Mouse (Mus musculus) hindbrain, embryonic 11.5 days (tissue): ENCODE results near the gene Adam33. TPM values are rescaled to one million over a fixed set of nuclear protein-coding genes. Genes with fewer than 3 reads are reported as not detected.

Experiments
- ATAC-seq: fragments of 200-750 bp; cut with Nextera tagmentation; 2 replicates; pipeline ENCODE4 v1.8.0; 2017; ENCODE audit warnings: mild to moderate bottlenecking, moderate TSS enrichment, moderate library complexity; ENCODE audit not compliant: low FRiP score
- DNase-seq: peaks from one replicate; pipeline ENCODE4 v3.0.0-alpha.2; 2015; ENCODE audit warnings: low spot score
- H3K27ac ChIP-seq: fragments of 300-500 bp; sonication (generic); 2 replicates; pipeline ENCODE4 v1.5.1; 2014; ENCODE audit warnings: mild to moderate bottlenecking, low read depth, low read length
- H3K27me3 ChIP-seq: fragments of 300-500 bp; sonication (generic); 2 replicates; pipeline ENCODE4 v1.6.1; 2014; ENCODE audit warnings: mild to moderate bottlenecking, low read length, moderate library complexity, mixed read lengths; ENCODE audit not compliant: control insufficient read depth, insufficient read depth
- H3K36me3 ChIP-seq: fragments of 300-500 bp; sonication (generic); 2 replicates; pipeline ENCODE4 v1.6.1; 2014; ENCODE audit warnings: mild to moderate bottlenecking, low read length, moderate library complexity, mixed read lengths; ENCODE audit not compliant: control insufficient read depth, insufficient read depth
- H3K4me1 ChIP-seq: fragments of 300-500 bp; sonication (generic); replicated peaks from 2 replicates; pipeline ENCODE4 v1.6.1; 2014; ENCODE audit warnings: low read length, mixed read lengths; ENCODE audit not compliant: control insufficient read depth, insufficient read depth
- H3K4me2 ChIP-seq: fragments of 300-500 bp; sonication (generic); replicated peaks from 2 replicates; pipeline ENCODE4 v1.6.1; 2014; ENCODE audit warnings: mild to moderate bottlenecking, low read depth, low read length
- H3K4me3 ChIP-seq: fragments of 300-500 bp; sonication (generic); 2 replicates; pipeline ENCODE4 v1.5.1; 2014; ENCODE audit warnings: low read depth, low read length
- H3K9ac ChIP-seq: fragments of 300-500 bp; sonication (generic); 2 replicates; pipeline ENCODE4 v1.6.1; 2014; ENCODE audit warnings: low read depth, low read length
- H3K9me3 ChIP-seq: fragments of 300-500 bp; sonication (generic); 2 replicates; pipeline ENCODE4 v1.6.1; 2016; ENCODE audit warnings: low read length; ENCODE audit not compliant: control insufficient read depth
- WGBS: fragments of 180-500 bp; shearing (Covaris S2); extraction: QIAGEN DNeasy Blood & Tissue Kit; methylation state at CpG from one replicate; pipeline ENCODE4 v1.1.7; 2014; 5-methylcytosine and 5-hydroxymethylcytosine counted together
- polyA plus RNA-seq: library from polyadenylated mRNA; unstranded; fragments of >200 nt; fragmentation: Nextera tagmentation; extraction: Ambion mirVana; gene quantifications from 2 replicates; pipeline ENCODE4 v1.2.1, GENCODE M21; 2014

Adam33 gene
- polyA plus RNA-seq, 1 experiment from 2014 or later, result 0.66 TPM

- Histone ChIP-seq H3K36me3 (no peaks in the 10 kb centered on the region), H3K27ac (no peak overlapping the region), H3K4me1 (no peaks in the 10 kb centered on the region), H3K9ac (no peak overlapping the region), H3K27me3 (no peaks in the 10 kb centered on the region), H3K4me2 (no peak overlapping the region), H3K9me3 (no peaks in the 10 kb centered on the region), H3K4me3 (no peak overlapping the region)
- DNase-seq, result no peak
- ATAC-seq, result no peak
- 81% methylated on average over 3 of the region's 3 CpGs for WGBS
Observed at GRCm38 (mm10) chr2:131090852-131091251, 27.2 kb upstream of the Adam33 start.

GRCm38 (mm10) chr2:131089634-131090033, 26.0 kb upstream of the Adam33 start:
- no peak overlapping the region for H3K9ac ChIP-seq
- H3K4me2 ChIP-seq, result no peak overlapping the region
- no peaks in the 10 kb centered on the region for H3K36me3 ChIP-seq
- H3K4me3 ChIP-seq, result no peak overlapping the region
- no peaks in the 10 kb centered on the region for H3K4me1 ChIP-seq
- ATAC-seq, result no peak
- H3K9me3 ChIP-seq, result no peaks in the 10 kb centered on the region
- WGBS, result 78% methylated on average over 1 of the region's 1 CpGs
- no peaks in the 10 kb centered on the region for H3K27me3 ChIP-seq
- no peak for DNase-seq
- H3K27ac ChIP-seq, result no peak overlapping the region

GRCm38 (mm10) chr2:131088581-131088980, 25.0 kb upstream of the Adam33 start:
- Histone ChIP-seq H3K9ac (no peak overlapping the region), H3K4me1 (no peaks in the 10 kb centered on the region), H3K36me3 (no peaks in the 10 kb centered on the region), H3K4me2 (no peak overlapping the region), H3K27me3 (no peaks in the 10 kb centered on the region), H3K27ac (no peak overlapping the region), H3K4me3 (no peak overlapping the region), H3K9me3 (no peaks in the 10 kb centered on the region)
- WGBS, result 86% methylated on average over 4 of the region's 4 CpGs
- DNase-seq (no peak), ATAC-seq (no peak)

GRCm38 (mm10) chr2:131086667-131087390, 23.2 kb upstream of the Adam33 start, which contains the start of gene Siglec1:
Siglec1 (minus strand) TSS chr2:131086765.
- no peak within 1 kb of the TSS for H3K27ac ChIP-seq
- H3K4me2 ChIP-seq, result no peak within 1 kb of the TSS
- no peaks in the 10 kb centered on the region for H3K9me3 ChIP-seq
- H3K4me3 ChIP-seq, result no peak within 1 kb of the TSS
- ATAC-seq, result no peak
- no peaks in the 10 kb centered on the region for H3K4me1 ChIP-seq
- no peaks in the 10 kb centered on the region for H3K36me3 ChIP-seq
- 85% methylated on average over 11 of the region's 11 CpGs for WGBS
- no peak within 1 kb of the TSS for H3K9ac ChIP-seq
- DNase-seq, result no peak
- no peaks in the 10 kb centered on the region for H3K27me3 ChIP-seq

GRCm38 (mm10) chr2:131084206-131084605, 20.6 kb upstream of the Adam33 start:
- no peaks in the 10 kb centered on the region for H3K36me3 ChIP-seq
- 87% methylated on average over 4 of the region's 4 CpGs for whole genome bisulfite sequencing
- H3K9me3 ChIP-seq, result no peaks in the 10 kb centered on the region
- no peak overlapping the region for H3K4me2 ChIP-seq
- no peaks in the 10 kb centered on the region for H3K27me3 ChIP-seq
- no peak overlapping the region for H3K27ac ChIP-seq
- DNase-seq (no peak), ATAC-seq (no peak)
- no peak overlapping the region for H3K9ac ChIP-seq
- no peaks in the 10 kb centered on the region for H3K4me1 ChIP-seq
- H3K4me3 ChIP-seq, result no peak overlapping the region

GRCm38 (mm10) chr2:131080507-131080906, 16.9 kb upstream of the Adam33 start:
- no peaks in the 10 kb centered on the region for H3K9me3 ChIP-seq
- H3K36me3 ChIP-seq, result no peaks in the 10 kb centered on the region
- H3K27ac ChIP-seq, result no peak overlapping the region
- H3K4me2 ChIP-seq, result no peak overlapping the region
- no peaks in the 10 kb centered on the region for H3K4me1 ChIP-seq
- 88% methylated on average over 5 of the region's 5 CpGs for WGBS
- DNase-seq, result no peak
- no peaks in the 10 kb centered on the region for H3K27me3 ChIP-seq
- no peak overlapping the region for H3K4me3 ChIP-seq
- no peak for ATAC-seq
- H3K9ac ChIP-seq, result no peak overlapping the region

- H3K4me3 ChIP-seq, result no peak overlapping the region
- no peak overlapping the region for H3K27ac ChIP-seq
- H3K4me1 ChIP-seq, result no peaks in the 10 kb centered on the region
- no peaks in the 10 kb centered on the region for H3K27me3 ChIP-seq
- DNase-seq (no peak), ATAC-seq (no peak)
- H3K9ac ChIP-seq, result no peak overlapping the region
- H3K9me3 ChIP-seq, result no peaks in the 10 kb centered on the region
- H3K36me3 ChIP-seq, result no peaks in the 10 kb centered on the region
- H3K4me2 ChIP-seq, result no peak overlapping the region
- 87% methylated on average over 10 of the region's 10 CpGs for WGBS
Observed at GRCm38 (mm10) chr2:131072536-131072935, 8.9 kb upstream of the Adam33 start.

- Histone ChIP-seq H3K4me1 (0 out of 2 replicates have a peak, but pooled peaks cover 2% of the 10 kb centered on the region), H3K9me3 (no peaks in the 10 kb centered on the region), H3K4me3 (no peak overlapping the region), H3K9ac (no peak overlapping the region), H3K36me3 (no peaks in the 10 kb centered on the region), H3K4me2 (no peak overlapping the region), H3K27me3 (peaks cover 15% of the 10 kb centered on the region), H3K27ac (no peak overlapping the region)
- 83% methylated on average over 6 of the region's 6 CpGs for WGBS
- ATAC-seq (no peak), DNase-seq (no peak)
Observed at GRCm38 (mm10) chr2:131067481-131067880, 3.9 kb upstream of the Adam33 start.

GRCm38 (mm10) chr2:131066342-131066741, 2.7 kb upstream of the Adam33 start:
- ATAC-seq, result no peak
- no peak overlapping the region for H3K9ac ChIP-seq
- WGBS, result 68% methylated on average over 9 of the region's 9 CpGs
- 0 out of 2 replicates have a peak, but pooled peaks cover 2% of the 10 kb centered on the region for H3K4me1 ChIP-seq
- no peak overlapping the region for H3K4me3 ChIP-seq
- DNase-seq, result no peak
- H3K27me3 ChIP-seq, result peaks cover 18% of the 10 kb centered on the region
- no peak overlapping the region for H3K4me2 ChIP-seq
- H3K36me3 ChIP-seq, result no peaks in the 10 kb centered on the region
- no peak overlapping the region for H3K27ac ChIP-seq
- no peaks in the 10 kb centered on the region for H3K9me3 ChIP-seq
